Mouse (Mus musculus): ENCODE measurements at regions not wholly inside any gene's neighbourhood (a gene's known extent, or its start where the extent isn't known, plus 50 kb on each side); places are given as distances from the start of the nearest gene placed in this dataset.

- TF ChIP-seq CTCF (IDR thresholded peaks at IDR 0.05; ENCODE audit: control insufficient read depth, insufficient read depth, low read length): no peak
- no peak for TF ChIP-seq POLR2A (IDR thresholded peaks at IDR 0.05; ENCODE audit: borderline replicate concordance, control insufficient read depth, low read depth, low read length)
These were observed 343.9 kb downstream of the Nucb2 start for GRCm38 (mm10) chr7:116847846-116848730.
